Mouse (Mus musculus) brown adipose tissue, adult 24 weeks (tissue): ENCODE results near the gene Map9. TPM values are rescaled to one million over a fixed set of nuclear protein-coding genes. Genes with fewer than 3 reads are reported as not detected.
"Not testable (repeated sequence)": the region's sequence is repeated elsewhere in the genome, so short reads cannot be mapped to it uniquely, and the experiment has no call there.

Source experiments
- H3K27ac ChIP-seq: fragments of 200-500 bp; replicated peaks from 2 replicates; pipeline ENCODE4 v1.5.1; 2012; ENCODE audit warnings: low read depth, mild to moderate bottlenecking, low read length
- H3K4me1 ChIP-seq: fragments of 200-500 bp; 2 replicates; pipeline ENCODE4 v1.6.1; 2012; ENCODE audit warnings: low read length, mixed read lengths; ENCODE audit not compliant: control insufficient read depth, insufficient read depth, insufficient read length
- H3K4me3 ChIP-seq: fragments of 200-500 bp; 2 replicates; pipeline ENCODE4 v1.5.1; 2012; ENCODE audit warnings: low read depth, mild to moderate bottlenecking, low read length, moderate library complexity; ENCODE audit not compliant: insufficient read depth
- polyA plus RNA-seq: library from polyadenylated mRNA; stranded (reverse); fragments of >200 nt; gene quantifications from 2 replicates; pipeline ENCODE4 v1.2.4, GENCODE M21; 2012; ENCODE audit not compliant: missing spikeins, insufficient read depth, insufficient read length

The Map9 gene
- 0.46 and 8.8 TPM in 2 replicates for polyA plus RNA-seq

DNA sequence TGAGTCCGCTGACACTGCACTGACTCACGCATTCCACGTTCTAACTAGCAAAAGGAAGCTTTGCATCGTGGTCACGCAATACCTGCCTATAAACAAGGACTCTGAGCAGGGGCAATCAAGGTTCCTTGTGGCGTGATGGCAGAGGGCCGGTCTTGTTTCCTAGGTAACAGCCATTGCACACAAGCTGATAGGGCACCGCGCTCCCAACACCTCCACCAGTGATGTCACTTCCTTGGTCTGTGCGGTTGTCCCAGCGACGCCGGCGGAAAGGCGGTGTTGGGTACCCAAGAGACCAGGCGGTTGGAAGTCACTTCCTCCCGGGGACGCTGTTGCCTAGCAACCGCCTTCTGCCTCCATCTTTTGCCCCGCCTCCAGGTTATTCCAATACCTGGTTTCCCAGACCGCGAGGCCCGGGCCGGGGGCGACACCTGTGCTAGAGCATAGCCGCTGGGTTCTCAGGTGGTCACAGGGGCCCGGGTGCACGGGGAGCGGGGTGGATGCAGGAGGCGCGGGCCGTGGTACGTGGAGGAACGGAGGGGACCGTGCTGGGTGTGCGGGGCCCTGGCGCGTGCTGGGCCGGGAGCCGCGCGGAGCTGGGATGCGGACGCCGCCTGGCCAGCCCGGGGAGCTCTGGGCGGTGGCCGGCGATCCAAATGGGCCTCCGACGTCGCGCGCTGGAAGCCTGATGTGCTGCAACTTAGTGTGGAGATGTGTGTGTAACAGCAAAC, at the start of gene Map9:
TSS of gene Map9 (plus strand) at position 248 of the 728 bp plus-strand sequence.
- no peak within 1 kb of the TSS; the same call in 1 of the 2 replicates for H3K27ac ChIP-seq
- no peaks in the 10 kb centered on the region for H3K4me1 ChIP-seq
- H3K4me3 ChIP-seq: peak within 1 kb of the TSS; percentile 87

DNA sequence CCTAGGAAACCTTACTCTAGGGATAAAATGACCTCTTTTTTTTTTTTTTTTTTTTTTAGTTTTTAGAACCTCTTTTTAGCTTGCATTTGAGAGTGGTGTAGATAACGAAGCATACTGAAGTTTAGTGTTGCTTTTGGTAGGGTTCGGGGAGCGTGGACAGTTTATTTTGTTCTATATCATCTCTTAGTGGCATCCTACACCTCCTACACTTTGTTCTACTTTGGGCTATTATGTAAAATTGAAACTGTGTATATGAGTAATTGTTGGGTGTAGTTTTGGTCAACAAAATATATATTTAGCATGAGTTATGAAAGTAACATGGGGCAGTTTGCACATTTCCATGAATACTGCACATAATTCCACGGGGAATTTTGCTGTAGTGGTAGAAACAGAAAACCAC, 42.1 kb upstream of the Map9 start:
- Histone ChIP-seq H3K27ac (no peak overlapping the region), H3K4me1 (no peaks in the 10 kb centered on the region), H3K4me3 (no peak overlapping the region)

DNA sequence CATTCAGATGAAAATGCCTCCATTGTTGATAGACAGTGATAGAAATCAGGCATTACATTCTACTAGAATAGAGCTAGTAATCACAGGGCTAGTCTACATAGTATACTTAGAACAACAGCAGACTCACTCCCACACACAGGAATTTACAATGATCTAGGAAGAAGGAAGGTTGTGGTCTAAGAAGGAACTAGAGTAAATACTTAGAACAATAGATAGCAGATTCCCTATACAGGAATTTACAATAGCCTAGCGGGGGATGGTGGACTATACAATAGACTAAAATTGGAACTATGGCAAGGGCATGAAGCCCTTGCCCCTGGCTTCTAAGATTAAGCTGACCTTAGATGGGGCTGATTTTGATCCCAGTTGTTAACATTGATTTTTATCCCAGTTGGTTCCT, 31.1 kb upstream of the Map9 start:
- not testable (repeated sequence) for H3K27ac ChIP-seq, H3K4me1 ChIP-seq, H3K4me3 ChIP-seq

DNA sequence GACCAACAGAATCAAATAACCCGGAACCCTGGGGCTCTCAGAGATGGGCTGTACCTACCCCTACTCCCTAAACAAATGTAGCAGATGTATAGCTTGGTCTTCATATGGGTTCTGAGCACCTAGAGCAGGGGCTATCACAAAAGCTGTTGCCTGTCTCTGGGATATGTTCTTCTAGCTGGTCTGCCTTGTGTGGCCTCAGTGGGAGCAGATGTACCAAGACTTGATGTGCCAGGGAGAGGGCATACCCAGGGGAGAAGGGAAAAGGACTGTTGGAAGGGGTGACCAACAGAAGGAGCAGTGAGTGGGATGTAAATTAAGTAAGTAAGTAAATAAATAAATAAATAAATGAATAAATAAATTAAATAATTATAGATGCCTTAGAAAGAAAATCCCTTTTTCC, 25.8 kb upstream of the Map9 start:
- H3K4me3 ChIP-seq: no peak overlapping the region
- no peak overlapping the region for H3K27ac ChIP-seq
- H3K4me1 ChIP-seq: no peaks in the 10 kb centered on the region

DNA sequence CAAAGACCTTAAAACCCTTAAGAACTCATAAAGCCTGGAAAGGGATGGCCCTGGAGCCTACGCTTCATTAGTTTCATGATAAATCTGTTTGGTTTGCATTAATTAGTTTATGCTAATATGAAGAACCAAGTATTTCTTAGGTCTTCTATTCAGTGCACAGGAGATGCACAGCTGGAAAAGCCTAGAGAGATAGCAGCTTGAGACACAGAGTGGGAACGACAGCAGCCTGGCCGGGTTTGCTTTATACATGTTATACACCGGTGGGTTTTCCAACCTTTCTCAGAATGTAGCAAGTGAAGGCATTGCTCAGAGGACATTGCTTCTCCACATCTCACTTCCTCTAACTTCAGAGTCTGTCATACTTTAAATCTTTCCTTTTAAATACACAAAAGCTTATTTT, 25.3 kb upstream of the Map9 start:
- Histone ChIP-seq H3K4me3 (no peak overlapping the region), H3K27ac (no peak overlapping the region), H3K4me1 (no peaks in the 10 kb centered on the region)

DNA sequence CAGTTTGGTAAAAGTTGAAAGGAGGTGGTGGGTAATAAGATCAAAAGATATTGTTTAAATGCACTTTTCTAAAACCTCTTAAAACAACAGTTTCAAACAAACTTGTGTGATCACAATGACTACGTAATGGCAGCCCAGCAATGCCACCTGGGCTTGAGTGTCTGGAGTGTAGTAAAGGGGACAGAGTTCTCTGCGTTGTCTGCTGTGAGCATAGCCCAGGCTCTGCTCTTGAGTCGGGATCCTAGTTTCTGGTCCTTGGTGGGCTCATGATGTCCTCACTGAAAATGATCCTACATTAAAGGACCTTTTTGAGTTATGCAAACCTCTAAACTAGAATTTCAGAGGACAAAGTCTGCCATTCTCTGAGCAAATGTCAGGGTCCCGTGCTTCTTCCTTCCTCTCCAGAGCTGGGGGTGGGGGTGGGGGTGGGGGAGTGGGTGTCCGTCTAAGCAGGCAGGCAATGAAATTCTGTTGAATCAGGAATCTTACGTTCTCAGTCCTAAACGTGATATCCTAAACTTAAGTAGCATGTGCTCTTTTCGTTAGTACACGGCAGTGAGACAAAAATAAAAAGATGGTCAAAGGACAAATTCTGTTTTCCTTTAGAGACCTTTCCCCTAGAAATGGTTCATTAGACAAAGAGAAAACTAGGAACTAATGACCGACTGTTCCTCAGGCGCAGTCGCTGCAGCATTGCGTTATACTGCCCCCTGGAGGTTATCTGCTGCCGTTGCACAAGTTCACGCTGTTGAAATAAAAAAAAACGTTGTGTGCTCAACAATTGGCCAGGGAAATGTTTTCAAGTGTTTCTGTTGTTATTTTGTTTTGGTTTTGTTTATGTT, 24.5 kb upstream of the Map9 start:
- Histone ChIP-seq H3K4me1 (no peaks in the 10 kb centered on the region), H3K27ac (no peak overlapping the region), H3K4me3 (no peak overlapping the region)

DNA sequence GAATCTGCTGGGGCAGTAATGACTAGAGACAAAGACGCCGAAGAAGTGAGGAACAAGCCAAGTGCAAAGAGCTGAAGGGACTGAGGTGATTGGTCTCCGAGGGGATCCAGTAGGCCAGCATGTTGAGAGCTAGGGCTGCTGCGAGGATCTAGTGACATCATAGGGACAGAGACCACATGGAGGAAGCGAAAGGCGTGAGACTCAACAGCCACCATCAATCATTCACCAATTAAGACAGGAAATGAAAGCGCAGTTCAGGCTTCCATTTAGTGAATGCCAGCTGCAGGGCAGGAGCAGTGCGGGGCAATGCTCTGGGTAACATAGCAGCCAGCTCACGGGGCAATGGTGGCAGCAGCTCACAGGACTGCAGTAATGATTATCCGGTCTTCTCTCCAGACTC, 17.7 kb upstream of the Map9 start:
- H3K4me3 ChIP-seq: no peak overlapping the region
- no peak overlapping the region for H3K27ac ChIP-seq
- no peaks in the 10 kb centered on the region for H3K4me1 ChIP-seq

DNA sequence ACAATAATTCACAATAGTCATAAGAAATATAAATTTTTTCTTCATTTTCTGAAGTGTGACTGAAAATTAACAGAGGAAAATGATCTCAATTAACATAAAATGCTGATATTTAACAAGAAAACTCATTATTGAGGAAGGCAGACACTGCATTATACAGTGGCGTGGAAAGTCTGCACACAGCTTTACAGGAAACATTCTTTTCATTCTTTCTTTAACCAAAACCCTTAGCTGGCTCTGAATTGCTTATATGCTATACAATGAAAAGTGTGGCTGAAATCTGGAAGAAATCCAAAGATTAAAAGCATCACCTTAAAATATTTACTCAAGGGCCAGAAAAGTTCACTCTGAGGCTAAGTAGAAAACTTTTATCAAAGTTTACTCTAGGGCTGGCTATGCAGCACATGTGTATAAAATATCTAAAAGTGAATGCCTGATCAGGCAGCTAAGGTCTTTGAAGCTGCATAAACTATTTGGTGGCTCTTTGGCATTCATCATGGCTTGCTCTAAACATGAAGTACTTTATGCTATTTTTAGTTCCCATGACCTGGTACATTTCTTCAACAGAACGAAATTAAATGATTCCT, 9.5 kb upstream of the Map9 start:
- Histone ChIP-seq H3K27ac (no peak overlapping the region), H3K4me1 (no peaks in the 10 kb centered on the region), H3K4me3 (no peak overlapping the region)

DNA sequence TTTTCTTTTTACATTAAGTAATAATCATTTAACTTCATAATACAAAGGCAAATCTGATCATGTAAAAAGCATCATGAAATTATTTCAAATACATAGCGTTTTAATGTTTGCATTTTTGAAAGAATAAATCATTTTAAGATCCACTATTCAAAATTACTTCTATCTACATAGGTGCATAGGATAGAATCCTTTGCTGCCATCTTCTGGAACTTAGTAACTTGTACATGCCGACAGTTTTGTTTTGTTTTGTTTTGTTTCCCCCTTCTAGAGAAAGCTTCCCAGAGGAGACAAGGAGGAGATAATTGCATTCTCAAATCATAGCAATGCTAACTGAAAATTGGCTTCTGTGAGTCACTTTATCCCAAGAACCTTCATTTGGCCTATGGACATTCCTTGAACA, 7.5 kb upstream of the Map9 start:
- no peak overlapping the region for H3K27ac ChIP-seq
- no peak overlapping the region for H3K4me3 ChIP-seq
- H3K4me1 ChIP-seq: no peaks in the 10 kb centered on the region

DNA sequence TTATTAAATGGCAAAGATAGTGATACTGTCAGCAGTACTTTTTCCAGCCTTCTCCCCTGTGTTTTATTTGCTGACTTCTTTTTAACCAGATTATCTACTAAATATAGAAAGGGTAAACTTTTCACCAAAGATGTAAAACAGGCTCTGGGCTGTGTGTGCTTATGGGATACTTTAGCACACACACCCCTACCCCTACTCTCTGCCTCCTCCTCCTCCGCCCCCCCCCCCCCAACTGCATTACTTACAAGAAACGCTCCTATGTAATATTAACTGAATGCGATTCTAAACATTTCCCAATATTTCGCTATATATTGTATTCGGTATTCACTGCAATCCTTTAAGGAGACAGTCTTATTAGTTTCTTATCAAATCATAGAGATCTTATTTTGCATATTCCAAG, 504 bp upstream of the Map9 start:
- no peaks in the 10 kb centered on the region for H3K4me1 ChIP-seq
- H3K4me3 ChIP-seq: peak overlapping the region; percentile 87
- H3K27ac ChIP-seq: no peak overlapping the region; the same call in 1 of the 2 replicates

DNA sequence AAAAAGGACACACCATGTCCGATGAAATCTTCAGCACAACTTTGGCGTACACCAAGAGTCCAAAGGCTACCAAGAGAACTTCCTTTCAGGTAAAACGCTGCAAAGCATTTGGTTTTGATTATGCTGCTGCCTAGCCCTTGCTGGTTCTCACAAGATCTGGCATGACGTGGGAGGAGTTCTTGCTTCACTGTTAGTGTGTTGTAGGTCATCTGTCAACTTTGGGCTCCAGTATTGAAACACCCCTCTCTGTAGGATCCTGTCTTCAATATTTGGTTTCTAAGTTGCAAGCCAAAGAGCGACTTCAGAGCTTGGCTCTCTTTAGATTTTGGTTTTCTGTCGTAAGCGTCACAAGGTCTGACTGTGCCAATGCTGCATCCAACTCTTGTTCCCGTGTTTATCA, 1.2 kb downstream of the Map9 start:
- Histone ChIP-seq H3K4me1 (no peaks in the 10 kb centered on the region), H3K27ac (no peak overlapping the region), H3K4me3 (no peak overlapping the region)

DNA sequence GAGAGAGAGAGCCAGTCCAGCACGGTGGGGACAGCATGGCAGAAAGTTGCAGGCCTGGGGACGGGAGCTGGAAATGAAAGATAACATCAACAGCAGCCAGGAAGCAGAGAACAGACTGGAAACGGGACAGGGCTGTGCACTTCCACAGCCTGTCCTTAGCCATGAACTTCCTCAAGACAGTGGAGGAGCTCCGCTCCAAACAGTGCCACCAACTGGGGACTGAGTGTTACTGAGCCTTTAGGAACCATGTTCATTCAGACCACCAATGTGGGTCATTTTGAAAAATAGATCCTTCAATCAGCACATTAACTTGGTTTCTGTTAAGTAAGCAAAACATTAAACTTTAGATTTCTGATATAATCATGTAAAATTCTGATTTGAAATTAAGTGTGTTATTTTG, 4.6 kb downstream of the Map9 start:
- Histone ChIP-seq H3K27ac (no peak overlapping the region), H3K4me1 (no peaks in the 10 kb centered on the region), H3K4me3 (no peak overlapping the region)

DNA sequence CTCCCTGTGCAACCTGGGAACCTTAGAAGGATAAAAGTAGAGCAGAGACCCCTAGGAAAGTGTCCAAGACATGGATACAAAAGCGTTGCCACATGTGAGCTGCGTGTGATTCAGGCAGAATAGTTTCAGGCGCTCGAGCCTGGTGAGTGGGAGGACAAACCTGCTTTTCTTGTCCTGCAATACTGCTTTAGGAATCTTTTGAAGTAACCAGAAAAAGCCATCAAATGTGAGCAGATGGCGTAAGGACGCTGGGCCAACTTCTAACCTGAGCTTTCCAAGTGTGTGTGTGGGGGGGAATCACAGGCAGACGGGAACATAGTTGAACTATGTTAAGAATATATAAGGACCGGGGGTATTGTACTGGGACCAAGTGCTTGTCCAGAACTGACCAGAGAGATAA, 6.7 kb downstream of the Map9 start:
- H3K4me3 ChIP-seq: no peak overlapping the region
- no peak overlapping the region for H3K27ac ChIP-seq
- no peaks in the 10 kb centered on the region for H3K4me1 ChIP-seq

DNA sequence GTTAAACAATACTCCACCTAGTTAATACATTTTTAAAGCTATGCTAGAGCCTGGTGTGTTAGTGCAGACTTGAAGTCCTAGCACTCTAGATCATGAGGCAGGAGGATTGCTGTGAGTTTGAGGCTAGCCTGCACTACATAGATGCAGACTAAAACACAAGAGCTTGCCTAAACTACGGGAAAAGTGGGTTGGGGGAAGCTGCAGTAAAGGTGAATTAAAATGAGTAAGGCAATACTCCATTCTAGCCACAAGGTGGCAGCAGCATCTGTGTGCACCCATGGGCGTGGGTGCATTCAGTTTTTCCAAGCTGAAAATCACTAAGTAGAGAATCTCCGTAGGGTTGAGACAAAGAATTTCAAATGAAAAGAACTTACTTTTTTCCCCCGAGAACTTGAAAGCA, 7.1 kb downstream of the Map9 start:
- no peak overlapping the region for H3K27ac ChIP-seq
- no peak overlapping the region for H3K4me3 ChIP-seq
- H3K4me1 ChIP-seq: no peaks in the 10 kb centered on the region

DNA sequence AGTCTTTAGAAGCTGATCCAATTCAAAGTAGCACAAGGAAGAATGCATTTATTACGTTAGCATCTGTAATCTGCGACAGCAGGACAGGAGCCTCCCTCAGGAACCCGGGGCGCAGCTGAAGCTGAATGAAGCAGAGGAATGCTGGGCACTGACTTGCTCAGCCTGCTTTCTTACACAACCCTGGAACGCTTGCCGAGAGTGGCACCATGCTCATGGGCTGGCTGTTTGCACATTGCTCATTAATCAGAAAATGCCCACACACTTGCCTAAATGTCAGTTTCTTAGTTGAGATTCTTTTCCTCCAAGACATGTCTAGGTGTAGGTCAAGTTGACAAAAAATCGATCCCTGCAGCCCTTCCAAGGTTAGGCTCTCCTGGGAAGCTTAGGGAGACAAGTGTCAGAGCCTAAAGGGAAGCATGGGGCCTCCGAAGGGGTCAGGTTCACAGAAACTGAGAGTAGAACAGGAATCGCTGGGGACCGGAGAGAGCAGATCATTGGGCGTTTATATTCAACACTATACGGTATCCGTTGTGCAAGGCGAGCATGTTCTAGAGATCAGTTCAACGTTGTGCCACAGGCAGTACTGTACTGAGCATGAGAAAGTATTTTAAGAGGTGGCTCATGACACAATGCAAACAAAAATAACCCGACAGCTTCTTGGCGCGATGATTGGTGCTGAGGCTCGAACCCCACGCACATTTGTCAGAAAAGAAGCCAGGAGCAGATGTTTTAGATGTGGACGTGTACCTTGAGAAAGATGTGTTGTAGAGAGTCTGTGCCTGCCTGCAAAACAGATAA, 11.4 kb downstream of the Map9 start:
- H3K4me1 ChIP-seq: no peaks in the 10 kb centered on the region
- H3K4me3 ChIP-seq: no peak overlapping the region
- H3K27ac ChIP-seq: no peak overlapping the region
